Mouse (Mus musculus): ENCODE measurements around the gene Nae1.

GRCm38 (mm10) chr8:104533551-104533950 is 886 bp downstream of the Nae1 start:
- TF ChIP-seq CTCF (IDR thresholded peaks at IDR 0.05; ENCODE audit: control insufficient read depth, insufficient read depth, insufficient read length) (no peak), MAX (IDR thresholded peaks at IDR 0.05) (no peak), CEBPB (IDR thresholded peaks at IDR 0.05; ENCODE audit: low read depth) (no peak), USF1 (IDR thresholded peaks at IDR 0.05; ENCODE audit: low read depth) (no peak)
